Mouse (Mus musculus) lung, postnatal 4 days (tissue): ENCODE results near the gene Atpaf1.

Experiments used
- DNase-seq, 2 experiments: peaks; one replicate each; pipeline ENCODE4 v3.0.0; 2021

Gene Atpaf1

DNA sequence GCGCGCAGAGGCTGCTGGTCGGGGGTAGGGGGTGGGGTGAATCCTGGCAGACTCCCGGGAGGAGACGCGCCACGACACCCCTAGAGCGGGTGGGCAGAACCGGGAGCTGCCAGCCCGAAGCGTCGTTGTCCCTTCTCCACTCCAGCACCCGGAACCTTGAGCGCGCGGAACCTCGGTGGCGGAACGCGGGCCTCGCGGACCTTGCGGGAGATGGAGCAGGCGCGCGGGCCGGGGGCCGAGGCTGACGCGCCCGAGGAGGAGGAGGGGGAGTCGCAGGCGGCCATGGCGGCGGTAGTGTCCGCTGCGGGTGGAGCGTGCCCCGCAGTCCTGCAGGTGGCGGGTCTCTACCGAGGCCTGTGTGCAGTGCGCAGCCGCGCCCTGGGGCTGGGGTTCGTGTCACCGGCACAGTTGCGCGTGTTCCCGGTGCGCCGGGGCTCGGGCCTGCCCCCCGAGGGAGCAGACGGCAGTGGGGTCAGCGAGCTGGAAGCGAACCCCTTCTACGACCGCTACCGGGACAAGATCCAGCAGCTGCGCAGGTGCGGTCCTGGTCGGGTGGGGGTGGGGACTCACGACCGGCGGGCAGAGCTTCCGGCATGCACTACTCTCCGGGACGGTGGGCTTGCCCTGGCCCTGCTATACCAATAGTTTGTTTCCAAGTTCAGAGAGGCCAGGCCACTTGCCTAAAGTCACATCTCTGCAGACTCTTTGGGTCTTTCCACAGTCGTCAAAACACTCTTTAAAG lies at the start of gene Atpaf1:
Gene Atpaf1 (plus strand): TSS at position 44 of the 742 bp plus-strand sequence.
- peak; percentile 85 to 86 for DNase-seq

DNA sequence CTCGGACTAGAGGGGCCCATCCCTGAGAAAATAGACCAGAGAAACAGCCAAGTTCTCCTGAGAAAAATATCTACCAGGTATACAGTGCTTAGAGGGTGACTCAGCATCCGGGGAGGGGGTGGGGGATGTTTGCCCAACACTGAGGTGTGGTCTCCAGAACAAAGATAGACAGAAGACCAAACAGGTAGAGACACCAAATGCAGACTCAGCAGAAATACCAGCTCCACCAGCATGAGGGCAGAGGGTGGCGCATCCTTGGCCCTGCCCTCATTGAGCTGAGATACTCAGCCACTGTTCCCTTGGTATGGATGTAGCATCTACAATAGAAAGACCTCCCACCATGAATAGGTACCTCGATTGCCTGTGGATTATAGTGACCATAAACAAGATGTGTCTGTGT lies 49.7 kb upstream of the Atpaf1 start:
- DNase-seq: no peak

DNA sequence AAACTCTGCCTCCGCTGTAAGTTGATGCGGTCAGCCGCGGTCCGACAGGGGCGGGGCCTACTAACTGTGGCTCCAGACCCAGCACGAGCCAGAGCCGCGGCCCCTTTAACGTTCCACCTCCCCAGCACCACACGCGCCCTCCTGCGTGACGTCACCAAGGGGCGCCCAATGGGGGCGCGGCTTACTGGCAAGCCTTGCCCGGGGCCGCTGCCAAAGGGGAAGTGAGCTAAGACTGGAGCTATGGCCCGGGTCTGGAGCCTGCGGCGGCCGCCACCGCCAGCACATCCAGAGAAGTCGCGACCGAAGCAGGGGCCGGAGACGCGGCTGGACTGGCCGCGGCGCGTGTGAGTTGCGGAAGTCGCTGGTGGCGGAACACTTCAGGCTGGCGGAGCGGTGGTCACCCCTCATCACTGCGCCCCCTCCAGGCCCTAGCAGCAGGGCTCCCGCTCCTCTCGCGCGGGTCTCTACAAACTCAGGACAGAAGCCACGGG lies 47.0 kb upstream of the Atpaf1 start, which contains the start of gene Efcab14:
Gene Efcab14 (plus strand): TSS at position 194 of the 491 bp plus-strand sequence.
- DNase-seq: peak; percentile 99

DNA sequence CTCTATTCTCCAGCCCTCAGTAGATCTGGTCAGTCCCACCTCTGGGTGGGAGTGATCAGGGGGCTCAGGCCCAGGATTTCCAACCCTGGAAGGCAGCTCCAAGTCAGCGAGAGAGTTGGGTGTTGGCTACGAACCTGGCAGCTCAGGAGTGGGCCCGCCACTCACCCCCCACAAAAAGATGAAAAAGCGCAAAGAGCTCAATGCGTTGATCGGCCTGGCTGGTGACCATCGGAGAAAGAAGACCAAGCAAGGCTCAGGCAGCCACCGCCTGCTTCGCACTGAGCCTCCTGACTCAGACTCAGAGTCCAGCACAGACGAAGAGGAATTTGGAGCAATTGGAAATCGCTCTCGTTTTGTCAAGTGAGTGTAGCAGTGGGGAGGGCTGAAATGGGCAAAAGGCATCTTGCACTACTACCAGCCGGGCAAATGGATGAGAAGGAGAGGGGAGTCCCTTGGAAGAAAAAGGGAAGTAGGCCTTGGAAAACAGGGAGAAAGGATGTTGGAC lies 46.1 kb upstream of the Atpaf1 start:
- DNase-seq: peak in 1 of 2 experiments; percentile 4

DNA sequence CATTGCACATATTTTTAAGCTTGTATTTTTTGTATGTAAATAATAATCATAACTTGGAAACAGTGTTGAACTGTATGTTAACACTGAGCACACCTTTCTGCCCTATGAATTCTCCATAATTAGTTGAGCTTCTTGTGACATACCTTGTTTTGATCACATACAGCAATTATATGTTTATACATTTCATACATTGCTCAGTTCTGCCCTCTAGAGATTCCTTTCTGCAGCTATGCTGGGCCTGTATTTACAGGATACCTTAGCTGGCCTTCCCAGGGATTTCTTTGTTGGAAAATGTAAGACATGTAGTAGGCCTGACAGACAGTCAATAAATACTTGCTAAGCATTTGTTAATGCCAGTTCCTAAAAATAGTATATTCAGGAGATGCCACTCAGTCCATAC lies 42.0 kb upstream of the Atpaf1 start:
- no peak for DNase-seq

DNA sequence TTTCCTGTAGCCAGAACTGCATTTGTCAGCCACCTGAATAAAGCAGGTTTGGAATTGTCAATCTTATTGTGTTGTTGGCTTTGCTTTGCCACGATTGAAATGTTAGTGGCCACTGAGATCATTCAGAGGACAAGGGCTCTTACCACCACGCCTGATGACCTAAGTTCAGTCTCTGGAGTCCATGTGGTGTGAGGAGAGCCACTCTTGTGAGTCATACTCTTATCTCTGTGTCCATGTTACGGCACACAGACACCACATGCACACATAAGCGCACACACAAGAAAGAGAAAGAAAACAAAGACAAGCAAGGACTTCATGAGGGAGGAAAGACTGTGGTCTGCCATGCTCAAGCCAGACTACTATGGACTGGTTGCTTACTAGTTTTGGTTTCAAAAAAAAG lies 41.5 kb upstream of the Atpaf1 start:
- DNase-seq: no peak

DNA sequence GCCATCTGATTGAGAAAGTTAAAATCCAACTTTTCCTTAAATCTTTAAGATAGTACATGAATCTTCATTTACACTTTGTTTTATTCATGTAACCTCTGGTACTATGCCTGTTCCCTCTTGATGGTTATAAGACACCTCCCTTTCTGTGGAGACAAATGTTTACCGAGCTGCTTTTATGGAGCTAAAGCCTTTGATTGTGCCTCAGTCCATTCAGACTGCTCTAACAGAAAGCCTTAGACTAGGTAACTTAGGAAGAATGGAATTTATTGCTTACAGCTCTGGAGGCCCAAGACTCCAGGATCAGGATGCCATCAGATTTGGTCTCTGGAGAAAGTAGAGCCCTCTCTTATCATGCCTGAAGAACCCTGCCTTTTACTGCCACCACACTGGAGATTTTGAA lies 36.4 kb upstream of the Atpaf1 start:
- DNase-seq: no peak

DNA sequence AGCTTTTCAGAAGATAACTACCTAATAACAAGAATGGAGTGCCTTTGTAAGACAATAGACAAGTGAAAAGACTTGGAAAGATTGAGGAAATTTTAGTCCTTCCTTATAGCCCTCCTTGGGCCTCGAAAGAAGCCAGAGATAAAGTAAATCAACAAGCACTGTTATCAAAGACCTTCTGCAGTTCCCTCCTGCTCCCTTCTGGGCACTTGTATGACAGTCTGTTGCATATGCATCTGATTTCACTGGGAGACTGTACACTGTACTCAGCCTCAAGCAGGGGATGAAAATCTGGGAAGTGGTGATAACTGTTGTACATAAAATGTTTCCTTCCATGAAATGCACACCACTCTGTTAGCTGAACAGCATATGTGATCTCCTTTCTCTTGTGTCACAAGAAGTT lies 35.3 kb upstream of the Atpaf1 start:
- no peak for DNase-seq

DNA sequence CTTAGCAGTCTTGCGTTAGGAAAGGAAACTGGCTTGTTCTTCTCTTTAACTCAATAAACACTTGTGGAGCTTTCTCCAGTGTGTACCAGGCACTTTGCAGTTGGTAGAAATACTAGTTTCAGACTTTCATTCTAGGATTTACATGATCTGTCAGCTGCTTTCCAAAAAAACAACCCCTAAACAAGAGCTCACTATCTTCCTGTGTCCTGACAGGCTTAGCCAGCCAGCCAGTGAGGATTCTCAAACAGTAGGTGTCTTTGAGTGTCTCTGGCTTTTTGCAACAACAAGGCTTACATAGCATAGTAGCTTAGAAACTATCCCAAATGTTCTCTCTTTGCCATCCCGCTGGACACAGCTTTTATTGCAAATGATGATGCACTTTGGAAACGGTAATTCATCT lies 30.5 kb upstream of the Atpaf1 start:
- no peak for DNase-seq

DNA sequence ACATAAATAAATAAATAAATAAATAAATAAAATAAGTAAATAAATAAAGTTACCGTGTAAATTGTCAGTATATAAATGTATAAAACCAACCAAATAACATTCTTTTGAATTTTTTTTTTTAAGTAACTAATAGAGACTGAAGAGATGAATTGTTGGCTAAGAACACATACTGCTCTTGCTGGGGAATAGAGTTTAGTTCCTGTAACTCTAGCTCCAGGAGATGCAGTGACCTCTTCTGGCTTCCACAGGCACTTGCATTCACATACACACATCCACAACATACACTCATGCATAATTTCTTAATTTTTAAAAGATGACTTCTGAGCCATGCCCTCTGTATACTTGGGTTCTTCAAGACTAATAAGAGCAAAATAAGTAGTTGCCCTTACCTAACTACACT lies 29.8 kb upstream of the Atpaf1 start:
- DNase-seq: no peak

DNA sequence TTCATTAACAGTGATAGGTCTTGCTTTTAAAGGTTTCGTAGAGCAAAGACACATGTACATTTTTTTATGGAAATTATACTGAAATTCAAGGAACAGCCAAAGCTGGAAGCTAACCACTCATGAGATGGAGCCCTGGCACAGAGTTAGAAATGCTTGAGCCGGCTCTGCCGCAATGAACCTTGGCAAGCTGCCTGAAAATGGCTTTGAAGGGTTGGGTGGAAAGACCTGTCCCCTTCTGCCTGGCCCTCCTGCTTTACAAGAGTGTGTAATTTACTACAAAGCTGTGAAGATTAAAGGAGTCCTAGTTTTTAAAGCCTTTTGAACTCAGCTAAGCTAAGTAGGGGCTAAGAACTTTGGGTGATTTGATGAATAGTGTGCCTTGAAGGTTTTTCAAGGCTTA lies 23.4 kb upstream of the Atpaf1 start:
- peak; percentile 76 to 77 for DNase-seq

DNA sequence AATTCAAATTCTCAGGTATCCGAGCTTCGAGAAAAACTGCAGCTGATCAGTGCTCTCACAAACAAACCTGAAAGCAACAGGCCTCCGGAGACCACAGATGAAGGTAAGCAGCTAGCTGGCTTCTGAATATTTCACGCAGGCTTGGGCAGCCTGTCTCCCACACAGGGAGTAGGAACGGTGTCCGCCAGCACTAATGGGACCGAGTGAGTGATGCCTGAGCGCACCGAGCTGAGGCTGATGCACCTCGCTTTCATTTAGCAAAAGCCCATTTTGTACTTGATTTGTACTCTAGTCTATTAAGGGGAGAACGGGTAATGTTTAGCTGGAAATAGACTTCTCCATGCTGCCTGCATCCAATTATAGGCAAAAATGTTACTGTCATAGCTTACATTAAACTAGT lies 20.0 kb upstream of the Atpaf1 start:
- DNase-seq: no peak

DNA sequence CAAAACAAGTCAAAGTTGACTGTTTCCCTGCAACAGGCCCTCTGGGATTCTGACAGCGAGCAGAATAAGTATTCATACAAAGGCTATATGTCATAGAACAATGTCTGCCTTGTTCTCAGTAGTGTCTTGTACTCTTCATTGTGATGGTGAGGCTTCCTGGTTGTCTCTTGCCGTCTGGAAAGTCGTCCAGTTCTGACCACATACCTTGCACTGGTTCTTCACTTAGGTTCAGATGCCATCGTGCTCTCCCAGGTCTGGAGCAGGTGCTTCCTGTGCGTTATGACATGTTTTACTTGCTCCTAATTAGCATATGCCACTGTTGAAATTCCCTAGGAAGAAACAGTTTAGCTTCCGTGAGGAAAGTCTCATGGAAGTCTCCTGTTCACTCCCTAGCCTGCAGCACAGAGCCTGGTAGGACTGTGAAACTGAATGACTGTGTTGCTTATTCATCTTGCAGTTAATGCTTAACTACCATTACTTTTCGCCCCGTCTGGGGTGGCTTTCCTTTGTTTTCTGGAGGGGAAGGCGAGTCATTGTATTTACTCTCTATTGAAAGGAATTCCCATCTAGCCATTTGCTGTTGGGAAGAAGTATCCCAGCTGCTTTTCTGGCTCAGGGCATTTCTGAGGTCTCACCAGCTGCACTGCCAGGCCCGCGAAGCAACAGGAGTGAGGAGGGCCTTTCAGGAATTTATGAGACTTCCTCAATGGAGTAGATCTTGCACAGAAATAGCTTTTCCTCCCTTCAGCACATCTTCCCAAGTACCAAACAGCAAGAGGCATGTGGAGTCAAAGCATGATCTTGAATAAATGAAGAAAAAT lies 16.8 kb upstream of the Atpaf1 start:
- no peak for DNase-seq

DNA sequence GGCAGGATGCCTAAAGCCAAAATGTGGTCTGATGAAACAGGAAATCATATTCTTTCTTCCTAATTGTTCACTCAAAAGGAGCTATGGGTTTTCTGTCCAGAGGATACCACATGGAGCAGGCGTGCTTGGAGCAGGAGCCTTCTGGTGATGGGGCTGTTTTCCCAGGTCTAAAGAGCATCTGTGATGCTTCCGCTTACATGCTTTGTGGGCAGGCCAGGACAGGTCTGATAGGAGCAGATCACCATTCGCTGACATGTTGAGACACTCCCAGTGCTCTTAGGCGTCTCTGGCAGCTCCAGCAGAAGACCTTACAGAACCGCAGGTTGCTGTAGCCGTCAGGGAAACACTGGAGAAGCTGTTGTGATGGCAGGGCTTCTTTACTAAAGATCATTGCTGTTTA lies 9.6 kb upstream of the Atpaf1 start:
- no peak for DNase-seq

DNA sequence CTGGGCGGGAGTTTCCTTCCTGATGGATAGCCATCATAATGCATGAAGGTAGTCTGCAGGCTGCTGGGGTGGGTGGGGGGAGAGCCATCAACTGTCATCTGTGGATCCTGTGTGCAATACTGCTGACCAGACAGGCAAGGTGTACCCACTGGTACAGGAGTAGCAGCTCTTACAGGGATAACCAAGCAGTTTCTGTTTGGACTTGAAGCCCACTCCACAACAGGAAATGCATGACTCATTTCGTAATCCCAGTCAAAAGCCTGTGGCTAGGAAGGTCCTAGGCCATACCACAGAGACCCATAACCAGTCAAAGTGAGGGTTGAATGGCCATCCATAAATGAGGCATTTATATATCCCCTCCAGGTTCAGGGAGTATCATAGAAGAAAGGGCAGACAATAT lies 7.0 kb upstream of the Atpaf1 start:
- no peak for DNase-seq

DNA sequence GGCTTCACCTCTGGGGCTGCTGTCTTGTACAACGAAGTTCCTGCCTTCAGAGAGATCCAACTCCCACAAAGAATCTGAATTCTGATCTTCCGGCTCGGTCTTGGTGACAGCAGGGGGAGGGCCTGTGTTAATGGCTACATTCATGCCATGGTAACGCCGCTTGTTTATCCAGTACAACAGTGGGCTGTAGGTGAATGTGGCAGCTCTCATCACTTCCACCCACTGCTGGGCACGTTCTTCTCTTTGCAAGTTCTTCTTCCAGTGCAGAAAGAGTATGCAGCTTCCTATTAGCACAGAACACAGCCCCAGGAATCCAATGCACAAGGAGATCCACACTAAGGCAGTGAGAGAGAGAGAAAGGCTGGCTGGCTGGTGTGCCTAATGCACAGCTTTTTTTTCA lies 4.3 kb upstream of the Atpaf1 start:
- DNase-seq: no peak

DNA sequence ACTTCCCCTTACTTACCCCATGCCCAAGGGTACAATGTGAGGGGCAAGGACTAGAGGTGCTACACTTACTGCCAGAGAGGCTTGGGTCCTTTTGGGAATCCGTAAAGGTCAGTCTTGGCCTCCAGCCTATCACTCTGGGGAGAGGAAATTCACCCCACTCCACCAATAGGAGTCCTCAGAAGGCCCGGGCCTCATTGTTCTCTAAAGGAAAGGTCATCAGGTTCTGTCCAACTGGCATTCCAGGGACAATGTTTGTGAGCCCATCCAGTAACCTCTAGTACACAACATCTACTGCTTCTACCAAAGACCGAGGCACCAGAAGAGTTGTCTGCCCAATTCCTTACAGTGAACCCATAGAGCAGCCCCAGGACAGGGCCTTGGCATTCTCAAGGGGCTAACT lies 3.7 kb upstream of the Atpaf1 start, which contains the start of gene Tex38:
Gene Tex38 (minus strand): TSS at position 101 of the 400 bp plus-strand sequence.
- DNase-seq: no peak

DNA sequence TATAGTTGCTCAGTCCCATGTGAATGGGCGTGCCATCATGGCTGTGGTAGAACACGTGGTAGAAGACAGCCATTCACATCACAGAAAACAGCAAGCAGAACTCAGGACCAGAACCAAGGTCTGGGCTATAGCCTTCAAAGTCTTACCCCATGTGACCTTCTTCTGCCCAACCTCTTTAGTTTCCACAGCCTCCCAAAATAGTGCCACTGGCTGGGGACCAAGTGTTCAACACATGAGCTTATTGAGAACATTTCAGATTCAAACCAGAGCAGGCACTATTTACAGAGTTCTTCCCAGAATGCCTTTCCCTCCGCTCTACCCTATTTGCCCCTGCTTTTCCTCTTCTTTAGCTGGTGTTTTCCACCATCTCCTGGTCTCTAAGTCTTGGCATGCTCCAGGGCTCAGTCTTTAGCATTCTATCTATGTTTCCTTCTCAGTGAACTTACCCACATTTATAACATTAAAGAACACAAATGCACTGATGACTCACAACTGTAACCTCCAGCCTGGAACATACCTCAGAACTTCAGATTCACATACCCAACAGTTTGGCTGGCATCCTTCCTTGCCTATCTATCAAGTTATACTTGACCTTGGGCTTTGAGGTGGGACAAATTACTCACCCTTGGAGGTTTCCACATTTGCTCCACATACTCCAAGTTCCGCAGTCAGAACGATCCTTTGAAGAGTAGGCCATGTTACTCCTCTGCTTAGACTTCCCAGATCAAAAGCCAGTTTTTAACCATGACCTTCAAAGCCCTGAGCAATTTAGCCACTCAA lies 2.4 kb upstream of the Atpaf1 start:
- no peak for DNase-seq

DNA sequence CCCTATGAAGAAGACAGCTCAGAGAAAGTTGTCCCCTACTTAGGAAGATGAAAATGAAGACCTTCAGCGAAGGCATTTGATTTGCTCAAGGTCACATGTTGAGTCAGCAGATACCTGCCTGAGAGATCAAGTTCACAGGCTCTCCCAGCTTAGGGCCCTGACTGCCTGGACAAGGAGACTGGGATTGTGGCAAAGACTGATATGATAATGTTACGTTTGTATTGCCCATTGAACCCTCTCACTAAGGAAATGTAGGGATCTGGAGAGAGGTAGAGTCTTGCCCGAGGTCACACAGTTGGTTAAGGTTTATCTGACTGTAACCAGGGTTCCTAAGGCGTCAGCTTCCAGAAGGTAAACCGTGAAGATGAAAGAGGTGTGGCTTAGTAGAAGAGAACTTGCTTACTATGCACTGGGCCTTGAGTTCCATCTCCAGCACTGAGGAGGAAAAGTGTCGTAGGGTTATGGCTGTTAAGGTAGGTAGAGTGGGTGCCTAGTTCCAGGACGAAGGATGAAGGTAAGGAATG lies 961 bp downstream of the Atpaf1 start:
- no peak for DNase-seq

DNA sequence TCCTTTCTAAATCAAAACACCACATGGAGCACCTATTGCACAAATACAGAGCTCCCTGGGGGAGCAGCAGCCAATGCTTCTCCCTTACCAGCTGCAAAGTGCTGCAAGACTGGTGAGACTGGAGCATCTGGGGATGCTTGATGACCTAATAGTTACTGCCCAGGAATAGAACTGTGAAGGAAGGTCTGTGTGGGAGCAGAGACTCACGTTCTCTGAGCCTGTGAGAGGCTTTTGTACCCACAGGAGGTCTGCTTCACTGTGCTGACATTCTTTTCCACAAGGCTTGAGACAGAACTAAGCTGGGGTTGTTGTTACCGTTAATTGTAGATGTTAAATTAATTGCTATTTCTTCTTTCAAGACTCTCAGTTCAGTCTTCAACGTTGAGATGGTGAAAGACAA lies 6.3 kb downstream of the Atpaf1 start:
- no peak for DNase-seq

DNA sequence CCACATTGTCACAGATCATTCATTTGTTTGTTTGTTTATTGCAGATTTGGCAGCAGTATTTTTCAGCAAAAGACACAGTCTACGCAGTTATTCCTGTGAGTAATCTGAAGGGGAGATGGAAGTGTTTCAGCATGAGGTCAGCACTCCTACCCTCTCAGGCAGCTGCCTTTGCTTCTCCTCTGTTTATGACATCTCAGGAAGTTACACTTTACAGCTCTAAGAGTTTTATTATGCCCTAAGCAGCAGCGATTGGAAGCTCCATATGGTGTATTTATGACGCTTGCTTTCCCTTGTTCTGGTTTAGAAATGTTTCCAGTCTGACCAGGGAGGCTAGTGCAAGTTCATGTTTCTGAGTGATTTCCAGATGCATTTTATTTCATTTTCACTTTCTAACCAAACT lies 10.7 kb downstream of the Atpaf1 start:
- DNase-seq: no peak

DNA sequence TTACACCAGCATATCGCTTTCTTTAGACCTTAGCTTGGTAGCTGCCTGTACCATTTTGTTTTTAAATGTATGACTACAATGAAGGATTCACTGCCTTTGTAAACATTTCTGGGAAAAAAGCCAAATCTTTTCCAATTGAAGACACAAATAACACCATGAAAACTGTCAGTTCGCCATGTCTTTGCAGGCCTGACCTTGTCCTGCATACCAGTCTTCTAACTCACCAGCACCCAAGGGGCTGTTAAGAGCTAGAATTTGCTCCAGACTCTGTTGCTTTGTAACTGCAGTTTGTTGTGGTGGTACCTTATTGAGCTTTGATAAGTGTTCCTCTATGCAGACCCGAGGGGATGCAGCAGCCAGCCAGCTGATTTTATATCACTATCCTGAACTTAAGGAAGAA lies 15.4 kb downstream of the Atpaf1 start:
- no peak for DNase-seq

DNA sequence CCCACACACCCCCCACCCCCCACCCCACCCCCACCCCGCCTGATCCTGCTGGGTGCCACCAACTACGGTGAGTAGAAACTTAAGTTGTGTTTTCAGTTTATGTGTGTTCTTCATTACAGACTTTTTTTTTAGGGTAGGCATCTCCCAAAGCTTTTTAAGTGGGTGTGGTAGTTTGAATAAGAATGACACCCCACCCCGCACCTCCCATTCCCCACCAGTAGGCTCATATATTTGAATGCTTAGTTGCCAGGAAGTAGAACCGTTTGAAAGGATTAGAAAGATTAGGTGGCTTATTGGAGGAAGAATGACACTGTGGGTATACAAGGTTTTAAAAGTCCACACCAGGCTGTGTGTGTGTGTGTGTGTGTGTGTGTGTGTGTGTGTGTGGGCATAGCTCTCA lies 27.7 kb downstream of the Atpaf1 start:
- no peak for DNase-seq
